Mouse (Mus musculus): ENCODE results near the gene Nlrc4. TPM values are rescaled to one million over a fixed set of nuclear protein-coding genes. Genes with fewer than 3 reads are reported as not detected.
"Not testable (repeated sequence)": the region's sequence is repeated elsewhere in the genome, so short reads cannot be mapped to it uniquely, and the experiment has no call there.

Gene Nlrc4
- 0.23 and 0.25 TPM in 2 replicates for polyA plus RNA-seq (2012; rRNA removed)

- no peak for TF ChIP-seq POLR2A (IDR thresholded peaks at IDR 0.05; ENCODE audit: extremely low read depth, insufficient read depth, low read length)
- Histone ChIP-seq H3K4me1 (ENCODE audit: control insufficient read depth, insufficient read depth, low read length) (no peaks in the 10 kb centered on the region), H3K27ac (ENCODE audit: insufficient read depth, low read length) (no peak within 1 kb of the TSS), H3K4me3 (ENCODE audit: insufficient read depth, low read length) (no peak within 1 kb of the TSS)
These were observed at the start of gene Nlrc4 for GRCm38 (mm10) chr17:74458711-74459408. Nlrc4 (minus strand) TSS chr17:74459142.

GRCm38 (mm10) chr17:74508600-74508999 is 49.7 kb upstream of the Nlrc4 start:
- Histone ChIP-seq H3K27ac (ENCODE audit: insufficient read depth, low read length) (0 out of 2 replicates have a peak overlapping the region, but pooled peaks have one; percentile 52), H3K4me1 (ENCODE audit: control insufficient read depth, insufficient read depth, low read length) (peaks cover 2% of the 10 kb centered on the region), H3K4me3 (ENCODE audit: insufficient read depth, low read length) (no peak overlapping the region)
- no peak for TF ChIP-seq CTCF (IDR thresholded peaks at IDR 0.05; ENCODE audit: extremely low read depth, insufficient read depth, low read length)
- no peak for TF ChIP-seq POLR2A (IDR thresholded peaks at IDR 0.05; ENCODE audit: extremely low read depth, insufficient read depth, low read length)

- no peak for TF ChIP-seq CTCF (IDR thresholded peaks at IDR 0.05; ENCODE audit: extremely low read depth, insufficient read depth, low read length)
- no peak for TF ChIP-seq POLR2A (IDR thresholded peaks at IDR 0.05; ENCODE audit: extremely low read depth, insufficient read depth, low read length)
- H3K27ac ChIP-seq (ENCODE audit: insufficient read depth, low read length), result peak overlapping the region; percentile 52; the same call in 1 of the 2 replicates
- no peak overlapping the region for H3K4me3 ChIP-seq (ENCODE audit: insufficient read depth, low read length)
These were observed 49.0 kb upstream of the Nlrc4 start for GRCm38 (mm10) chr17:74507934-74508333.

GRCm38 (mm10) chr17:74501085-74501484 is 42.1 kb upstream of the Nlrc4 start:
- H3K4me1 ChIP-seq (ENCODE audit: control insufficient read depth, insufficient read depth, low read length), result no peaks in the 10 kb centered on the region
- TF ChIP-seq CTCF (IDR thresholded peaks at IDR 0.05; ENCODE audit: extremely low read depth, insufficient read depth, low read length), result no peak
- TF ChIP-seq POLR2A (IDR thresholded peaks at IDR 0.05; ENCODE audit: extremely low read depth, insufficient read depth, low read length), result no peak

More at GRCm38 (mm10) chr17:74507934-74508333, 49.0 kb upstream of the Nlrc4 start:
- H3K4me1 ChIP-seq (ENCODE audit: control insufficient read depth, insufficient read depth, low read length), result peaks cover 2% of the 10 kb centered on the region

GRCm38 (mm10) chr17:74500204-74500603 is 41.3 kb upstream of the Nlrc4 start:
- H3K4me1 ChIP-seq (ENCODE audit: control insufficient read depth, insufficient read depth, low read length), result no peaks in the 10 kb centered on the region
- H3K27ac ChIP-seq (ENCODE audit: insufficient read depth, low read length), result no peak overlapping the region
- no peak for TF ChIP-seq POLR2A (IDR thresholded peaks at IDR 0.05; ENCODE audit: extremely low read depth, insufficient read depth, low read length)
- no peak for TF ChIP-seq CTCF (IDR thresholded peaks at IDR 0.05; ENCODE audit: extremely low read depth, insufficient read depth, low read length)
- H3K4me3 ChIP-seq (ENCODE audit: insufficient read depth, low read length), result no peak overlapping the region

More at GRCm38 (mm10) chr17:74501085-74501484, 42.1 kb upstream of the Nlrc4 start:
- Histone ChIP-seq H3K4me3 (ENCODE audit: insufficient read depth, low read length) (no peak overlapping the region), H3K27ac (ENCODE audit: insufficient read depth, low read length) (no peak overlapping the region)

GRCm38 (mm10) chr17:74491565-74491964 is 32.6 kb upstream of the Nlrc4 start:
- TF ChIP-seq POLR2A (IDR thresholded peaks at IDR 0.05; ENCODE audit: extremely low read depth, insufficient read depth, low read length), result no peak
- TF ChIP-seq CTCF (IDR thresholded peaks at IDR 0.05; ENCODE audit: extremely low read depth, insufficient read depth, low read length), result no peak
- Histone ChIP-seq H3K4me3 (ENCODE audit: insufficient read depth, low read length) (no peak overlapping the region), H3K27ac (ENCODE audit: insufficient read depth, low read length) (no peak overlapping the region), H3K4me1 (ENCODE audit: control insufficient read depth, insufficient read depth, low read length) (no peaks in the 10 kb centered on the region)

GRCm38 (mm10) chr17:74489901-74490220 is 30.9 kb upstream of the Nlrc4 start:
- Histone ChIP-seq H3K4me3 (ENCODE audit: insufficient read depth, low read length) (peak overlapping the region; percentile 57), H3K27ac (ENCODE audit: insufficient read depth, low read length) (peak overlapping the region; percentile 85; the same call in 1 of the 2 replicates), H3K4me1 (ENCODE audit: control insufficient read depth, insufficient read depth, low read length) (no peaks in the 10 kb centered on the region)
- TF ChIP-seq POLR2A (IDR thresholded peaks at IDR 0.05; ENCODE audit: extremely low read depth, insufficient read depth, low read length), result no peak
- no peak for TF ChIP-seq CTCF (IDR thresholded peaks at IDR 0.05; ENCODE audit: extremely low read depth, insufficient read depth, low read length)

GRCm38 (mm10) chr17:74489024-74489900 is 30.3 kb upstream of the Nlrc4 start, which contains the start of gene Yipf4:
Yipf4 (plus strand) TSS chr17:74489493.
- Histone ChIP-seq H3K27ac (ENCODE audit: insufficient read depth, low read length) (peak within 1 kb of the TSS; percentile 85), H3K4me3 (ENCODE audit: insufficient read depth, low read length) (peak within 1 kb of the TSS; percentile 57), H3K4me1 (ENCODE audit: control insufficient read depth, insufficient read depth, low read length) (no peaks in the 10 kb centered on the region)
- TF ChIP-seq CTCF (IDR thresholded peaks at IDR 0.05; ENCODE audit: extremely low read depth, insufficient read depth, low read length) (no peak), POLR2A (IDR thresholded peaks at IDR 0.05; ENCODE audit: extremely low read depth, insufficient read depth, low read length) (peak; percentile 74; the same call in 1 of the 2 replicates)

- no peak for TF ChIP-seq POLR2A (IDR thresholded peaks at IDR 0.05; ENCODE audit: extremely low read depth, insufficient read depth, low read length)
- TF ChIP-seq CTCF (IDR thresholded peaks at IDR 0.05; ENCODE audit: extremely low read depth, insufficient read depth, low read length), result no peak
- H3K4me3 ChIP-seq (ENCODE audit: insufficient read depth, low read length), result no peak overlapping the region
- no peak overlapping the region for H3K27ac ChIP-seq (ENCODE audit: insufficient read depth, low read length)
- no peaks in the 10 kb centered on the region for H3K4me1 ChIP-seq (ENCODE audit: control insufficient read depth, insufficient read depth, low read length)
These were observed 21.6 kb upstream of the Nlrc4 start for GRCm38 (mm10) chr17:74480361-74481069.

GRCm38 (mm10) chr17:74470133-74470532 is 11.2 kb upstream of the Nlrc4 start:
- not testable (repeated sequence) for H3K27ac ChIP-seq (ENCODE audit: insufficient read depth, low read length); H3K4me1 ChIP-seq (ENCODE audit: control insufficient read depth, insufficient read depth, low read length); H3K4me3 ChIP-seq (ENCODE audit: insufficient read depth, low read length)

GRCm38 (mm10) chr17:74467981-74468380 is 9.0 kb upstream of the Nlrc4 start:
- not testable (repeated sequence) for H3K4me1 ChIP-seq (ENCODE audit: control insufficient read depth, insufficient read depth, low read length); H3K27ac ChIP-seq (ENCODE audit: insufficient read depth, low read length); H3K4me3 ChIP-seq (ENCODE audit: insufficient read depth, low read length)
